Mouse (Mus musculus) kidney, postnatal 0 days (tissue): ENCODE results near the gene Scn4a. TPM values are rescaled to one million over a fixed set of nuclear protein-coding genes. Genes with fewer than 3 reads are reported as not detected.

Source experiments
- ATAC-seq: fragments of 200-750 bp; cut with Nextera tagmentation; replicated peaks from 2 replicates; pipeline ENCODE4 v1.8.0; 2017; ENCODE audit warnings: low read depth, moderate number of reproducible peaks, moderate TSS enrichment, moderate library complexity; ENCODE audit not compliant: low FRiP score
- DNase-seq: peaks from one replicate; pipeline ENCODE4 v3.0.0-alpha.2; 2016; ENCODE audit warnings: low spot score
- H3K27ac ChIP-seq: fragments of 300-500 bp; sonication (generic); 2 replicates; pipeline ENCODE4 v1.5.1; 2014; ENCODE audit warnings: mild to moderate bottlenecking
- H3K27me3 ChIP-seq: fragments of 300-500 bp; sonication (generic); 2 replicates; pipeline ENCODE4 v1.6.1; 2014; ENCODE audit warnings: low read length, mixed read lengths; ENCODE audit not compliant: insufficient read depth
- H3K36me3 ChIP-seq: fragments of 300-500 bp; sonication (generic); 2 replicates; pipeline ENCODE4 v1.6.1; 2014; ENCODE audit warnings: low read length, mixed read lengths; ENCODE audit not compliant: insufficient read depth
- H3K4me1 ChIP-seq: fragments of 300-500 bp; sonication (generic); replicated peaks from 2 replicates; pipeline ENCODE4 v1.6.1; 2014; ENCODE audit warnings: antibody characterized with exemption, low read length, mixed read lengths; ENCODE audit not compliant: insufficient read depth
- H3K4me2 ChIP-seq: fragments of 300-500 bp; sonication (generic); 2 replicates; pipeline ENCODE4 v1.6.1; 2014; ENCODE audit warnings: mild to moderate bottlenecking, low read length, moderate library complexity, mixed read lengths
- H3K4me3 ChIP-seq: fragments of 300-500 bp; sonication (generic); replicated peaks from 2 replicates; pipeline ENCODE4 v1.5.1; 2014; ENCODE audit warnings: low read depth, low read length
- H3K9ac ChIP-seq: fragments of 300-500 bp; sonication (generic); 2 replicates; pipeline ENCODE4 v1.6.1; 2014; ENCODE audit warnings: low read depth, low read length
- H3K9me3 ChIP-seq: fragments of 300-500 bp; sonication (generic); replicated peaks from 2 replicates; pipeline ENCODE4 v1.6.1; 2016; ENCODE audit warnings: low read length, inconsistent platforms, mixed read lengths
- CTCF ChIP-seq: IDR thresholded peaks from 2 replicates; pipeline ENCODE4 v1.5.1; 2016; ENCODE audit warnings: antibody characterized with exemption, low read depth, mild to moderate bottlenecking, moderate library complexity
- WGBS: fragments of 180-500 bp; shearing (Covaris S2); extraction: QIAGEN DNeasy Blood & Tissue Kit; methylation state at CpG from one replicate; pipeline ENCODE4 v1.1.7; 2014; 5-methylcytosine and 5-hydroxymethylcytosine counted together
- polyA plus RNA-seq: library from polyadenylated mRNA; unstranded; fragments of >200 nt; fragmentation: Nextera tagmentation; extraction: Ambion mirVana; gene quantifications from 2 replicates; pipeline ENCODE4 v1.2.1, GENCODE M21; 2015

Gene Scn4a
- polyA plus RNA-seq, 1 experiment from 2014 or later, result 0.22 TPM

DNA sequence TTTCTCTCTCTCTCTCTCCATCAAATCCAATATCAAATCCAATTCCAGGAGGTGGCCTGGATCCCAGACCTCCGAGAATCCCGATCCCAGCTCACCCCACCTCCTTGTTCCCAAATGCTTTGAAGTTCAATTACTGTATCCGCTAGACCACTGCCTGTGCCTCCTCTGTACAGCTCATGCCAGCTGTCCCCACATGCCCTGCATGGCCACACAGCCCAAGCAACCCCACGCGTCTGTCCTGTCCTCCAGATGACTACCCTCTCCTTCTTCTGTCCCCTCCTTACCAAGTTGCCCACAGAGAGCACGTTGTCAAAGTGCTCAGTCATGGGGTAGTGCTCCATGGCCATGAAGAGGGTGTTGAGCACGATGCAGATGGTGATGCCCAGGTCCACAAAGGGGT is 14.2 kb downstream of the Scn4a start:
- DNase-seq (no peak), ATAC-seq (no peak)
- no peaks in the 10 kb centered on the region for H3K4me1 ChIP-seq
- no peak overlapping the region for H3K27ac ChIP-seq
- H3K9me3 ChIP-seq, result no peaks in the 10 kb centered on the region
- no peak overlapping the region for H3K4me3 ChIP-seq
- no peak overlapping the region for H3K9ac ChIP-seq
- no peak overlapping the region for H3K4me2 ChIP-seq
- H3K36me3 ChIP-seq, result no peaks in the 10 kb centered on the region
- WGBS, result 70% methylated on average over 7 of the region's 7 CpGs
- TF ChIP-seq CTCF, result no peak
- H3K27me3 ChIP-seq, result no peaks in the 10 kb centered on the region

- H3K4me2 ChIP-seq, result no peak overlapping the region
- WGBS, result 77% methylated on average over 5 of the region's 5 CpGs
- ATAC-seq (no peak), DNase-seq (no peak)
- no peaks in the 10 kb centered on the region for H3K36me3 ChIP-seq
- TF ChIP-seq CTCF, result no peak
- no peak overlapping the region for H3K4me3 ChIP-seq
- H3K9ac ChIP-seq, result no peak overlapping the region
- H3K9me3 ChIP-seq, result no peaks in the 10 kb centered on the region
- no peaks in the 10 kb centered on the region for H3K4me1 ChIP-seq
- no peaks in the 10 kb centered on the region for H3K27me3 ChIP-seq
- no peak overlapping the region for H3K27ac ChIP-seq
Observed at GRCm38 (mm10) chr11:106338029-106338428, 15.1 kb downstream of the Scn4a start.

GRCm38 (mm10) chr11:106334066-106334465 is 19.0 kb downstream of the Scn4a start:
- TF ChIP-seq CTCF, result no peak
- Histone ChIP-seq H3K36me3 (no peaks in the 10 kb centered on the region), H3K4me2 (no peak overlapping the region), H3K27me3 (no peaks in the 10 kb centered on the region), H3K4me3 (no peak overlapping the region), H3K9me3 (no peaks in the 10 kb centered on the region), H3K27ac (no peak overlapping the region), H3K4me1 (0 out of 2 replicates have a peak, but pooled peaks cover 3% of the 10 kb centered on the region), H3K9ac (no peak overlapping the region)
- ATAC-seq (peak; percentile 50), DNase-seq (peak; percentile 66)
- WGBS, result 12% methylated on average over 2 of the region's 2 CpGs

DNA sequence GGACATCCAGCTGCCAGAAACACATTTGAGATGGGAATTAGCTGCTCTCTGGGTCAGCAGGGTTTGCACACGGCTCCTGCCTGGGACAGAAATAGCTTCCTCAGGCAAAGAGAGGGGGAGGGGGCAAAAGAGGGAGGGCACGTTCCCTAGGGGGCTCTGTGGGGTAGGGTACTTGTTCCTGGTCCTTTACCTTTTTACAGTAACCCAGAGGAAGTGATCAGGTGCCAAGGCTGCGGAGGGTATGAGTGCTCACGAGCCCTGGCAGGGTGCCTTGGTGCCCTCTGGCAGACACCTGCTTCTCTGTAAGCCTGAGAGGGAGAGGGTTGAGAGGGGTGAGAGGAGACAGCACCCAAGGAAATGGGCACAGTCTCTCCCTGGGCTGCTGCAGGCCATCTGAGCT is 20.6 kb downstream of the Scn4a start:
- ATAC-seq, result no peak
- WGBS, result 46% methylated on average over 4 of the region's 4 CpGs
- Histone ChIP-seq H3K36me3 (no peaks in the 10 kb centered on the region), H3K27ac (no peak overlapping the region), H3K4me3 (no peak overlapping the region), H3K4me1 (0 out of 2 replicates have a peak, but pooled peaks cover 3% of the 10 kb centered on the region), H3K9ac (no peak overlapping the region), H3K27me3 (no peaks in the 10 kb centered on the region), H3K9me3 (no peaks in the 10 kb centered on the region), H3K4me2 (no peak overlapping the region)
- DNase-seq, result no peak
- TF ChIP-seq CTCF, result no peak

GRCm38 (mm10) chr11:106329682-106330081 is 23.4 kb downstream of the Scn4a start:
- WGBS, result 49% methylated on average over 7 of the region's 7 CpGs
- DNase-seq (peak; percentile 85), ATAC-seq (no peak)

DNA sequence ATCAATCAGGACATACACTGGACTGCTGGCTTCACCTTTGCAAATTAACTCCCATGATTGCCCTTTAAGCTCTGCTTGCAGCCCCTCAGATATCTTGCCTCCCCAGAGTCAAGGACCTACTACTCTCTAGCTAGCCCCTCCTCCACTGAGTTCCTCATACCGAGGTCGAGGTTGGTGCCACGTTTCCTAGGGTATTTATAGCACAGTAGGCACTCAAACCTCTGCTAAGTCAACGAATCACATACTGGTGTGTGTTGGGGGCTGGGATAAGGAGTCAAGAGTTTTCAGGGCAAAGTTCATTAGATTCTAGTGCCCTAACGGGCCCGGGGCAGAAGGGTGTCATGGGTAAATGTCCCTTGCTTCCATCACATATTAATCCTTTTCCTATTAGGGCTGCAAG is 24.0 kb downstream of the Scn4a start:
- Histone ChIP-seq H3K4me3 (no peak overlapping the region), H3K4me1 (peaks cover 19% of the 10 kb centered on the region), H3K9me3 (no peaks in the 10 kb centered on the region), H3K4me2 (no peak overlapping the region), H3K36me3 (no peaks in the 10 kb centered on the region), H3K27me3 (no peaks in the 10 kb centered on the region), H3K27ac (no peak overlapping the region), H3K9ac (no peak overlapping the region)
- WGBS, result 46% methylated on average over 6 of the region's 6 CpGs
- TF ChIP-seq CTCF, result no peak
- ATAC-seq, result no peak
- no peak for DNase-seq

More at GRCm38 (mm10) chr11:106329682-106330081, 23.4 kb downstream of the Scn4a start:
- H3K4me2 ChIP-seq, result no peak overlapping the region
- H3K27me3 ChIP-seq, result no peaks in the 10 kb centered on the region
- no peak overlapping the region for H3K9ac ChIP-seq
- no peak overlapping the region for H3K4me3 ChIP-seq
- H3K9me3 ChIP-seq, result no peaks in the 10 kb centered on the region
- H3K27ac ChIP-seq, result no peak overlapping the region
- H3K36me3 ChIP-seq, result no peaks in the 10 kb centered on the region
- H3K4me1 ChIP-seq, result peaks cover 13% of the 10 kb centered on the region
- peak; percentile 79 for TF ChIP-seq CTCF

- Histone ChIP-seq H3K4me1 (peaks cover 20% of the 10 kb centered on the region), H3K36me3 (no peaks in the 10 kb centered on the region), H3K27ac (no peak overlapping the region), H3K4me2 (no peak overlapping the region), H3K9me3 (no peaks in the 10 kb centered on the region), H3K9ac (no peak overlapping the region), H3K4me3 (no peak overlapping the region), H3K27me3 (no peaks in the 10 kb centered on the region)
- no peak for TF ChIP-seq CTCF
- DNase-seq (no peak), ATAC-seq (no peak)
- 40% methylated on average over 5 of the region's 5 CpGs for WGBS
Observed at GRCm38 (mm10) chr11:106328521-106328920, 24.6 kb downstream of the Scn4a start.
